Mouse (Mus musculus) heart, postnatal 0 days (tissue): ENCODE results near the gene 1700029P11Rik. TPM values are rescaled to one million over a fixed set of nuclear protein-coding genes. Genes with fewer than 3 reads are reported as not detected.

ENCODE experiments used
- ATAC-seq: fragments of 200-750 bp; cut with Nextera tagmentation; 2 replicates; pipeline ENCODE4 v1.8.0; 2017; ENCODE audit warnings: low read depth, moderate number of reproducible peaks, moderate library complexity; ENCODE audit not compliant: insufficient read depth
- DNase-seq: peaks from one replicate; pipeline ENCODE4 v3.0.0-alpha.2; 2016; ENCODE audit warnings: low spot score
- H3K27ac ChIP-seq: fragments of 300-500 bp; sonication (generic); 2 replicates; pipeline ENCODE4 v1.5.1; 2014; ENCODE audit warnings: low read depth, mild to moderate bottlenecking
- H3K27me3 ChIP-seq: fragments of 300-500 bp; sonication (generic); 2 replicates; pipeline ENCODE4 v1.6.1; 2014; ENCODE audit warnings: low read length, mixed read lengths; ENCODE audit not compliant: control insufficient read depth, insufficient read depth
- H3K36me3 ChIP-seq: fragments of 300-500 bp; sonication (generic); replicated peaks from 2 replicates; pipeline ENCODE4 v1.6.1; 2014; ENCODE audit warnings: low read length, mixed read lengths; ENCODE audit not compliant: control insufficient read depth, insufficient read depth
- H3K4me1 ChIP-seq: fragments of 300-500 bp; sonication (generic); 2 replicates; pipeline ENCODE4 v1.6.1; 2014; ENCODE audit warnings: antibody characterized with exemption; ENCODE audit not compliant: control insufficient read depth, insufficient read depth
- H3K4me2 ChIP-seq: fragments of 300-500 bp; sonication (generic); 2 replicates; pipeline ENCODE4 v1.6.1; 2014; ENCODE audit warnings: low read depth, mild to moderate bottlenecking, low read length, moderate library complexity
- H3K4me3 ChIP-seq: fragments of 300-500 bp; sonication (generic); 2 replicates; pipeline ENCODE4 v1.5.1; 2014; ENCODE audit warnings: low read depth, low read length
- H3K9ac ChIP-seq: fragments of 300-500 bp; sonication (generic); replicated peaks from 2 replicates; pipeline ENCODE4 v1.6.1; 2014; ENCODE audit warnings: low read depth, low read length, mixed read lengths
- H3K9me3 ChIP-seq: fragments of 300-500 bp; sonication (generic); replicated peaks from 2 replicates; pipeline ENCODE4 v1.6.1; 2016; ENCODE audit warnings: low read length; ENCODE audit not compliant: control insufficient read depth
- CTCF ChIP-seq: IDR thresholded peaks from 2 replicates; pipeline ENCODE4 v1.5.1; 2016; ENCODE audit warnings: antibody characterized with exemption, control low read depth, low read depth
- EP300 ChIP-seq: IDR thresholded peaks from 2 replicates; pipeline ENCODE4 v1.6.1; 2016; ENCODE audit warnings: antibody characterized with exemption, low read depth
- WGBS: fragments of 180-500 bp; shearing (Covaris S2); extraction: QIAGEN DNeasy Blood & Tissue Kit; methylation state at CpG from one replicate; pipeline ENCODE4 v1.1.7; 2014; 5-methylcytosine and 5-hydroxymethylcytosine counted together
- polyA plus RNA-seq: library from polyadenylated mRNA; unstranded; fragments of >200 nt; fragmentation: Nextera tagmentation; extraction: Ambion mirVana; gene quantifications from 2 replicates; pipeline ENCODE4 v1.2.1, GENCODE M21; 2015
- total RNA-seq: library from RNA; depleted of rRNA; stranded (reverse); fragments of >200 nt; gene quantifications from 2 replicates; pipeline ENCODE4 v1.2.3, GENCODE M21; 2014; ENCODE audit warnings: low replicate concordance; rRNA removed

Gene 1700029P11Rik
- total RNA-seq (not detected in 2 replicates), polyA plus RNA-seq (not detected in 2 replicates)

GRCm38 (mm10) chr15:81980321-81980720 is at the start of gene 1700029P11Rik:
TSS of gene 1700029P11Rik (plus strand) at chr15:81980540.
- ATAC-seq (no peak), DNase-seq (no peak)
- H3K9me3 ChIP-seq, result 0 out of 2 replicates have a peak, but pooled peaks cover under 1% of the 10 kb centered on the region
- no peak within 1 kb of the TSS for H3K4me2 ChIP-seq
- no peak within 1 kb of the TSS for H3K4me3 ChIP-seq
- TF ChIP-seq CTCF (no peak), EP300 (no peak)
- WGBS, result 92% methylated on average over 23 of the region's 23 CpGs
- H3K27ac ChIP-seq, result no peak within 1 kb of the TSS
- H3K36me3 ChIP-seq, result no peaks in the 10 kb centered on the region
- no peaks in the 10 kb centered on the region for H3K27me3 ChIP-seq
- H3K9ac ChIP-seq, result no peak within 1 kb of the TSS
- H3K4me1 ChIP-seq, result no peaks in the 10 kb centered on the region

- Histone ChIP-seq H3K4me1 (peaks cover 13% of the 10 kb centered on the region; the same call in 1 of the 2 replicates), H3K27ac (no peak overlapping the region), H3K4me2 (no peak overlapping the region), H3K36me3 (no peaks in the 10 kb centered on the region), H3K9ac (no peak overlapping the region), H3K4me3 (no peak overlapping the region), H3K9me3 (no peaks in the 10 kb centered on the region), H3K27me3 (no peaks in the 10 kb centered on the region)
- DNase-seq (no peak), ATAC-seq (no peak)
- WGBS, result 40% methylated on average over 12 of the region's 12 CpGs
- TF ChIP-seq CTCF (no peak), EP300 (no peak)
Measured at GRCm38 (mm10) chr15:81932951-81933470, 47.3 kb upstream of the 1700029P11Rik start.

GRCm38 (mm10) chr15:81933986-81934385 is 46.4 kb upstream of the 1700029P11Rik start:
- no peak for DNase-seq
- Histone ChIP-seq H3K27ac (no peak overlapping the region), H3K4me1 (peaks cover 14% of the 10 kb centered on the region; the same call in 1 of the 2 replicates), H3K27me3 (no peaks in the 10 kb centered on the region), H3K9ac (no peak overlapping the region), H3K4me3 (no peak overlapping the region), H3K9me3 (no peaks in the 10 kb centered on the region), H3K36me3 (no peaks in the 10 kb centered on the region), H3K4me2 (no peak overlapping the region)
- WGBS, result 95% methylated on average over 1 of the region's 1 CpGs
- no peak for TF ChIP-seq CTCF
- no peak for TF ChIP-seq EP300
- no peak for ATAC-seq

- Histone ChIP-seq H3K36me3 (no peaks in the 10 kb centered on the region), H3K4me3 (peak overlapping the region; percentile 42), H3K9me3 (no peaks in the 10 kb centered on the region), H3K27ac (no peak overlapping the region), H3K4me2 (peak overlapping the region; percentile 66), H3K27me3 (no peaks in the 10 kb centered on the region), H3K9ac (no peak overlapping the region), H3K4me1 (peaks cover 14% of the 10 kb centered on the region; the same call in 1 of the 2 replicates)
- DNase-seq, result no peak
- no peak for ATAC-seq
- WGBS, result 54% methylated on average over 7 of the region's 7 CpGs
- no peak for TF ChIP-seq CTCF
- TF ChIP-seq EP300, result no peak
Measured at GRCm38 (mm10) chr15:81935869-81936637, 44.3 kb upstream of the 1700029P11Rik start.

- H3K9ac ChIP-seq, result peak within 1 kb of the TSS; percentile 52
- peak within 1 kb of the TSS; percentile 66 for H3K4me2 ChIP-seq
- no peaks in the 10 kb centered on the region for H3K27me3 ChIP-seq
- 2% methylated on average over 12 of the region's 12 CpGs for WGBS
- peak within 1 kb of the TSS; percentile 42 for H3K4me3 ChIP-seq
- peak within 1 kb of the TSS; percentile 44; the same call in 1 of the 2 replicates for H3K27ac ChIP-seq
- no peak for TF ChIP-seq EP300
- TF ChIP-seq CTCF, result peak; percentile 26
- H3K4me1 ChIP-seq, result peaks cover 14% of the 10 kb centered on the region; the same call in 1 of the 2 replicates
- H3K9me3 ChIP-seq, result no peaks in the 10 kb centered on the region
- H3K36me3 ChIP-seq, result no peaks in the 10 kb centered on the region
- ATAC-seq (peak; percentile 54), DNase-seq (peak; percentile 50)
Measured at GRCm38 (mm10) chr15:81936679-81937078, 43.7 kb upstream of the 1700029P11Rik start, which contains the start of gene Csdc2. TSS of gene Csdc2 (plus strand) at chr15:81936759.
